Mouse (Mus musculus) erythroblast, embryonic 14.5 days (primary cell): ENCODE measurements around the gene Slc10a7. TPM values are rescaled to one million over a fixed set of nuclear protein-coding genes. Genes with fewer than 3 reads are reported as not detected.

Source experiments
- H3K27me3 ChIP-seq: 2 replicates; pipeline ENCODE4 v1.6.1; 2012; ENCODE audit warnings: inconsistent platforms; ENCODE audit not compliant: control insufficient read depth
- H3K36me3 ChIP-seq: 2 replicates; pipeline ENCODE4 v1.6.1; 2012; ENCODE audit warnings: mild to moderate bottlenecking, inconsistent platforms; ENCODE audit not compliant: control insufficient read depth
- H3K4me1 ChIP-seq: 2 replicates; pipeline ENCODE4 v1.6.1; 2012; ENCODE audit warnings: inconsistent platforms; ENCODE audit not compliant: control insufficient read depth
- H3K4me3 ChIP-seq: replicated peaks from 2 replicates; pipeline ENCODE3; 2012; ENCODE audit warnings: moderate library complexity, mild to moderate bottlenecking, inconsistent platforms
- H3K9me3 ChIP-seq: 2 replicates; pipeline ENCODE4 v1.6.1; 2012; ENCODE audit warnings: low read length, inconsistent platforms, mixed read lengths; ENCODE audit not compliant: control insufficient read depth
- GATA1 ChIP-seq: IDR thresholded peaks from 2 replicates; pipeline ENCODE4 v1.6.1; 2012; ENCODE audit warnings: low read length, inconsistent platforms, mixed read lengths
- TAL1 ChIP-seq: IDR thresholded peaks from 3 replicates; pipeline ENCODE4 v1.6.1; 2012; ENCODE audit warnings: low read length, inconsistent platforms, mixed read lengths
- polyA plus RNA-seq: library from polyadenylated mRNA; stranded (reverse); fragments of >175 nt; gene quantifications from 2 replicates; pipeline ENCODE4 v1.2.3, GENCODE M21; 2012

Slc10a7 gene
- polyA plus RNA-seq, 1 experiment, result 0.32 TPM

DNA sequence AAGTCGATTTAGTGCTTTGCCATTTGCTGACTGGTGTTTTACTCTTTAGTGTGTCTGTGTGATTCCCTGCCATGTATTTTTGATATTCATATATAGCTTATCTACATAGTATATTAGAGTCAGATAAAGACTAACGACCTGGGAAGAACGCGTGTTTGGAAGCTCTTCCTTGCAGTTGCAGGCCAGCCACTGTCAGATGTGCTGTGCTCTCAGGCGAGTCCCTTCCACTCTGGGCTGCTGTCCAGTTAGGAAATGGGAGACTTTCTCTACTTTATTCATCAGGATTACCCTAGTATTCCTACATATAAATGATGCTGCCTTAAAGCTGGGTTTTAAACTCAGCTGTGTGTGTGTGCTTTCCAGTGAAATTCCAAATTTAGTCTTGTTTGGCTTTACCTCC lies 55.1 kb downstream of the Slc10a7 start:
- peaks cover 12% of the 10 kb centered on the region for H3K36me3 ChIP-seq
- H3K4me3 ChIP-seq, result no peak overlapping the region
- H3K27me3 ChIP-seq, result no peaks in the 10 kb centered on the region
- H3K9me3 ChIP-seq, result peaks cover 4% of the 10 kb centered on the region
- TF ChIP-seq TAL1 (no peak), GATA1 (no peak)
- no peaks in the 10 kb centered on the region for H3K4me1 ChIP-seq

DNA sequence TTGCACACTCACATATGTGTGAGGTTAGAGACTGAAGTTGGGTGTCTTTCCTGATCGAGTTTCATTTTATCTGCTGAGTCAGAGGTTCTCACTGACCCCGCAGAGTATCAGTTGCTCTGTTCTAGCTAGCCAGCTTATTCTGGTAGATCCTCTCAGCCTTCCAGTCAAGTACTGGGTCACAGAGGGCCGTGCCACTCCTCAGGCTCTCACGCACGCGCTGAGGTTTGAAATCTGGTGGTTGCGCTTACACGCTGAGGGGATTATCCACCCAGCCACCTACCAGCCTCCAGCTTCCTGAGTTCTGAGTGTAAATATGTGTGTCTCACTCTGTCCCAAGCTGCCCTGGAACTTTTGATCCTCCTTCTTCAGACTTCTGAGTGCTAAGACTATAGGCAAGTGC lies 59.0 kb downstream of the Slc10a7 start:
- no peaks in the 10 kb centered on the region for H3K27me3 ChIP-seq
- no peak for TF ChIP-seq TAL1
- TF ChIP-seq GATA1, result no peak
- peaks cover 11% of the 10 kb centered on the region for H3K36me3 ChIP-seq
- H3K4me3 ChIP-seq, result no peak overlapping the region
- H3K9me3 ChIP-seq, result no peaks in the 10 kb centered on the region
- H3K4me1 ChIP-seq, result no peaks in the 10 kb centered on the region

- H3K4me3 ChIP-seq, result no peak overlapping the region
- no peak for TF ChIP-seq GATA1
- TF ChIP-seq TAL1, result no peak
- no peaks in the 10 kb centered on the region for H3K9me3 ChIP-seq
- no peaks in the 10 kb centered on the region for H3K4me1 ChIP-seq
- peaks cover 10% of the 10 kb centered on the region for H3K36me3 ChIP-seq
- no peaks in the 10 kb centered on the region for H3K27me3 ChIP-seq
Observed at GRCm38 (mm10) chr8:78571528-78571927, 62.4 kb downstream of the Slc10a7 start.

GRCm38 (mm10) chr8:78574207-78574606 lies 65.1 kb downstream of the Slc10a7 start:
- Histone ChIP-seq H3K4me3 (no peak overlapping the region), H3K9me3 (no peaks in the 10 kb centered on the region), H3K36me3 (peaks cover 8% of the 10 kb centered on the region), H3K27me3 (no peaks in the 10 kb centered on the region), H3K4me1 (no peaks in the 10 kb centered on the region)
- TF ChIP-seq GATA1, result no peak

- TF ChIP-seq TAL1, result no peak
- TF ChIP-seq GATA1, result no peak
- H3K4me1 ChIP-seq, result no peaks in the 10 kb centered on the region
- no peaks in the 10 kb centered on the region for H3K9me3 ChIP-seq
- H3K36me3 ChIP-seq, result peaks cover 11% of the 10 kb centered on the region
- no peak overlapping the region for H3K4me3 ChIP-seq
- no peaks in the 10 kb centered on the region for H3K27me3 ChIP-seq
Observed at GRCm38 (mm10) chr8:78577569-78577968, 68.4 kb downstream of the Slc10a7 start.

DNA sequence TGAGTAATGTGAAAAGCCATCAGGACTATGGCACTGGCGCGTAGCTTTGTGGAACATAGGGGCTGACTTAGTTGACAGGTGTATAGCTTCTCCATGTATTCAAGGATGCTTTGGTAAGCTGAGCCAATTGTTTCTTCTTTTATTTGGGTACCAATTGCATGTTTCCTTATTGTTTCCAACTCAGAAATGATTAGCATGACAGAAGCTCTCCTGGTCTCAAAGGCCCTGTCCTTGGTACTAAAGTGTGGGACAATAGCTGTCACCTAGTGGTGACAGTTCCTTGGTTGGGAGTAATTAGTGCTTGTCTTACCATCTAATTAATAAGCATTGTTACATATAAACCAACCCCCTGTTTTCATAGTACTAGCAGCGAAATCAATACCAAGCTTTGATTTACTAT lies 68.9 kb downstream of the Slc10a7 start:
- H3K9me3 ChIP-seq, result no peaks in the 10 kb centered on the region
- no peak overlapping the region for H3K4me3 ChIP-seq
- no peaks in the 10 kb centered on the region for H3K4me1 ChIP-seq
- peaks cover 10% of the 10 kb centered on the region for H3K36me3 ChIP-seq
- no peaks in the 10 kb centered on the region for H3K27me3 ChIP-seq
- no peak for TF ChIP-seq GATA1
- TF ChIP-seq TAL1, result no peak

DNA sequence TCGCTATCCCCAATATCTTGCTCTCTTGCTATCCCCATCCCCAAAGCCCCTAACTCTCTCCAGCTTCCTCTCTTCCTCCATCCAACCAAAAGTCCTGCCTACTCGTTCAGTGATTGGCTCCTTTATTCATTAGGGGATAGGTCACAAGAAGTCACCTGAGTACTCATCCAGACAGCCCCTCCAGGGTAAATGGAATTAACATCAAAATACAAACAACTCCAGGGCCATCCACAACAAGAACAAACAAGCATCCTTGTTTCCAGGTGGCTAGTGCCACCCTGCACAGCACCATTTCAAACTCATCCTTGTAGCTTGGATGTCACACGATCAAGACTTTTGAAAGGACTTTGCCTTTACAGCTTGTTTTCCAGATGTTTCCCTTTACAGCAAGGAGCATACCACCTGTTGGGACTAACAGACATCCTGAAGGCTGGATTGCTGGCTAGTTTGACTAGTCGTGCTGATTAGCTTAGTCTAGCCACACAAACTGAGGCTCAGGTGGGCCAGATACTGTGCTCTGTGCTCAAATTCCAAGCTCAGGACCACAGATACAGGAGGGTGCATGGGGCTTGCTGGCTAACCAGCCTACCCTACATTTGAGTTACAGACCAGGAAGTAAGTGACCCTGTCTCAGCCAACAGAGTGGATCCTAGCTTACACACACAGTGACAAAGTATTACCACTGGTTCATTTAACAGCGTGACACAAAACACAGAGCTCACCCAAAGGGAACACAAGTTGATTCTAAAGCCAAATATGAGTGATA lies 75.0 kb downstream of the Slc10a7 start:
- Histone ChIP-seq H3K4me3 (no peak overlapping the region), H3K27me3 (no peaks in the 10 kb centered on the region), H3K9me3 (no peaks in the 10 kb centered on the region), H3K36me3 (peaks cover 4% of the 10 kb centered on the region), H3K4me1 (no peaks in the 10 kb centered on the region)
- no peak for TF ChIP-seq TAL1
- no peak for TF ChIP-seq GATA1

- Histone ChIP-seq H3K4me1 (no peaks in the 10 kb centered on the region), H3K27me3 (no peaks in the 10 kb centered on the region), H3K9me3 (no peaks in the 10 kb centered on the region), H3K36me3 (peaks cover 4% of the 10 kb centered on the region), H3K4me3 (no peak overlapping the region)
- no peak for TF ChIP-seq TAL1
- no peak for TF ChIP-seq GATA1
Observed at GRCm38 (mm10) chr8:78584863-78585262, 75.7 kb downstream of the Slc10a7 start.

- H3K4me1 ChIP-seq, result no peaks in the 10 kb centered on the region
- H3K4me3 ChIP-seq, result no peak overlapping the region
- H3K9me3 ChIP-seq, result peaks cover 6% of the 10 kb centered on the region; the same call in 1 of the 2 replicates
- no peaks in the 10 kb centered on the region for H3K27me3 ChIP-seq
- H3K36me3 ChIP-seq, result peaks cover 11% of the 10 kb centered on the region
- TF ChIP-seq GATA1 (no peak), TAL1 (no peak)
Observed at GRCm38 (mm10) chr8:78595481-78595908, 86.3 kb downstream of the Slc10a7 start.

GRCm38 (mm10) chr8:78598237-78598636 lies 89.1 kb downstream of the Slc10a7 start:
- no peaks in the 10 kb centered on the region for H3K9me3 ChIP-seq
- no peaks in the 10 kb centered on the region for H3K27me3 ChIP-seq
- peaks cover 2% of the 10 kb centered on the region for H3K36me3 ChIP-seq
- no peaks in the 10 kb centered on the region for H3K4me1 ChIP-seq
- no peak overlapping the region for H3K4me3 ChIP-seq
- TF ChIP-seq GATA1, result no peak
- TF ChIP-seq TAL1, result no peak
